Mouse (Mus musculus) B cell, adult (primary cell): ENCODE measurements around the gene 1700029J07Rik. TPM values are rescaled to one million over a fixed set of nuclear protein-coding genes. Genes with fewer than 3 reads are reported as not detected.

ENCODE experiments used
- total RNA-seq: library from RNA; stranded (reverse); gene quantifications from 4 replicates; pipeline ENCODE4 v1.2.4, GENCODE M21; 2023; ENCODE audit not compliant: inconsistent age

The 1700029J07Rik gene
- total RNA-seq = 6.0 to 7.4 TPM (median 6.4 TPM) in 4 replicates

GRCm38 (mm10) chr8:45975126-45975836, at the start of gene 1700029J07Rik, which contains the start of gene Ufsp2:
1700029J07Rik (minus strand) TSS chr8:45975252.
Ufsp2 (plus strand) TSS chr8:45975528.

DNA sequence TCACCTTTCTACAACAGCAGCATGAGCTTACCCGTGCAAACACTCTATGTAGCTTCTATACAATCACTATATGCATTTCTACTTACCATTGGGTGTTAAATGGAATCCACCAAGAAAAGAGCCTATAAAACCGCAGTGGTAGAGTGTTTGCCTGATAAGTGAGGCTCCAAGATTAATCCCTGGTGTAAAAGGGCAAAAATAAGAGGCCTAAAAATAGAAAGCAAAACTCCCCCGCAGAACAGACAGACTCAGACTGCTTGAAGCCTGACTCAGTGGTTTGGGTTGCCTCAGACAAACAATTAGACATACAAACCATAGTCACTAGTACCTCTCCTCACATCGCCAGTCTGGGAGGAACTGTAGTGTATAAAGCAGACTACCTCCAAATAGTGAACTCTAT, 30.5 kb upstream of the 1700029J07Rik start, which contains the start of gene Ankrd37:
Ankrd37 (minus strand) TSS at position 112 of the 400 bp plus-strand sequence.

GRCm38 (mm10) chr8:45999138-45999783, 24.2 kb upstream of the 1700029J07Rik start, which contains the start of gene Lrp2bp:
Lrp2bp (plus strand) TSS chr8:45999303.

DNA sequence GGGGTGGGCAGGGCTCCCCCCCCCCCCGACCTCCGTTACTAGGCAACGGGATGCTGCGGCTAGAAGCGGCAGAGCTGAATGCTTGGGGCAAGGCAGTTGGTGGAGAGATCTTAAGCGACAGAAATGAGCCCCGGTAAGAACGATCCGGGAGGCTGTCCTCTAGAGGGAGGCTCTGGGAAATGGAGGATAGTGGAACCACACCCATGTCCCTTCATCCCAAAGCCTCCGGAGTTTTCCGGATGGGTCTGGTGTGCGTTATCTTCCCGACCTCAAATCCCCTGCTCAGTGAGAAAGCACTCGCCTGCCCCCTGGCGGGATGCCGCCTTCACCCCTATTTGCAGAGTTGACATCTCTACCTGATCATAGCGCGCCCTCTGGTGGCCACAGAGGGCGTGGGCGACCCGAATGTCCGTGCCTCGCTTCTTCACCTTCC, 40.5 kb downstream of the 1700029J07Rik start, which contains the start of gene Ccdc110:
Ccdc110 (plus strand) TSS at position 38 of the 433 bp plus-strand sequence.

Other genes starting within 250 kb of the 1700029J07Rik start
- gene Pdlim3, start 89.8 kb downstream of the 1700029J07Rik start, total RNA-seq = 0.74 to 1.6 TPM (median 0.84 TPM) in 3 of 4 replicates, not detected in the other
- gene Ccdc110, start 40.6 kb downstream of the 1700029J07Rik start, total RNA-seq = 0.18 TPM in 1 of 4 replicates, not detected in the others
- gene Ufsp2, start 276 bp upstream of the 1700029J07Rik start, total RNA-seq = 21.9 to 23.8 TPM (median 22.8 TPM) in 4 replicates
- gene Lrp2bp, start 24.1 kb upstream of the 1700029J07Rik start, total RNA-seq = 0.24 to 0.39 TPM in 2 of 4 replicates, not detected in the others
- 9.4 to 14.8 TPM (median 12.5 TPM) in 4 replicates for gene Ankrd37, start 30.5 kb upstream of the 1700029J07Rik start, total RNA-seq
- 22.1 to 29.0 TPM (median 26.7 TPM) in 4 replicates for gene Cfap97, start 176.5 kb upstream of the 1700029J07Rik start, total RNA-seq
- gene Snx25, start 176.9 kb upstream of the 1700029J07Rik start, total RNA-seq = 38.6 to 43.5 TPM (median 41.1 TPM) in 4 replicates
- gene Slc25a4, start 236.0 kb upstream of the 1700029J07Rik start, total RNA-seq = 59.6 to 68.9 TPM (median 65.3 TPM) in 4 replicates